Mouse (Mus musculus) cerebellum, adult 9-11 months (tissue): ENCODE data around the gene Gfi1b.

ENCODE experiments used
- DNase-seq: peaks from one replicate; pipeline ENCODE4 v3.0.0; 2022

Gfi1b gene

GRCm38 (mm10) chr2:28621664-28622171, at the start of gene Gfi1b:
Gene Gfi1b (minus strand): TSS chr2:28621982.
- DNase-seq: no peak

- no peak for DNase-seq
Observed at GRCm38 (mm10) chr2:28671438-28671837, 49.7 kb upstream of the Gfi1b start.

DNA sequence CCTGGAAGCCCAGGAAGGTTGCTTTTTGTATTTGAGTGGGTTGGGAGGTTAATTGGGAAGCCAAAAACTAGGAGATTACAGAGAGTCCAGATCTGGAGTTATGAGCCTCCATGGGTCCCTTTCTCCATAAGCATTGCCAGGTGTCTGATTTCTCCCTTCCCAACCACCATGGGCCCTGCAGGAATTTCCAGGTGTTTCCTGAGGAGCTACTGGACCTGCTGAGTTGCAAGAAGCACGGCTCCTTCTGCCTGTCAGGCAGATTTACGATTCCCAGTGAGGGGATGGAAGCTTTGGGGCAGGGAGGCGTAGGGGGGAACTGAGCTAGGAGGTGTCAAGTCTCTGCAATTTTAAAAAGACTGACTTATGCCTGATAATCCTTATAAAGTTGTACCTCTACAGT, 44.0 kb upstream of the Gfi1b start:
- DNase-seq: no peak

DNA sequence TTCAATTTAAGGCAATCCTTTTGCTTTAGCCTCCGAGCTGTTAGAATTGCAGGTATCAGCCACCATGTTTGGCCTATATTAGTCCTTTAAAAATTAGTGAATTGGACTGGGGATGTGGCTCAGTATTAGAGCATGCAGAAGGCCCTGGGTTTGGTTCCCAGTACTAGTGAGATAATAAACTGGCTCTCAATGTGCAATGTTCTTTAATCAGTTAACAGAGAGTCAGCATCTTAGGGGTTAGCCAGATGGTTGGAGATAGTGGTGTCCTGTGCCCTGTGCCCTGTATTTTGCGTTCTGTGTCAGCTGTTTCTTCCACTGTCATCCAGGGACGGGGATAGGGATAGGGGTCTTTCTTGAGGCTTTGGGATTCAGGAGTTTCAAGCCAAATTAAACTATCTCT, 41.1 kb upstream of the Gfi1b start:
- no peak for DNase-seq

DNA sequence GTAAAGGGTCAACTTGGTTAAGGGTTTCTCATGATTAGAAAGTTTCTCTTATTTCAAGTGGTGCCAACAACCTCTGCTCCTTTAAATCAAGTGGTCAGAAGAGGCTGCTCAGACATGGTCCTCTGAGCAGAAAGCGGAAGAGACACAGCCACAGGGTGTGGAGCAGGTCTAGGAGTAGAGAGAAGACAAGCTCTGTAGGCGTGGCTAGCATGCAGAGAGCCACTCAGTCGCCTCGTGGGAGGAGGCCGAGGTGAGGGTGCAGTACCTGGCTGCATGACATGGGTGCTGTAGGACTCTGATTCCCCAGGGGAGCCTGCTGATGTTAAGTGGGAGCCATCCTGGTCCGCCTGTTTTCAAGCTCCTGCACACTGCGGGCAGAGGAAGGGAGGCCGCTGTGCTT, 34.4 kb upstream of the Gfi1b start:
- DNase-seq: no peak

DNA sequence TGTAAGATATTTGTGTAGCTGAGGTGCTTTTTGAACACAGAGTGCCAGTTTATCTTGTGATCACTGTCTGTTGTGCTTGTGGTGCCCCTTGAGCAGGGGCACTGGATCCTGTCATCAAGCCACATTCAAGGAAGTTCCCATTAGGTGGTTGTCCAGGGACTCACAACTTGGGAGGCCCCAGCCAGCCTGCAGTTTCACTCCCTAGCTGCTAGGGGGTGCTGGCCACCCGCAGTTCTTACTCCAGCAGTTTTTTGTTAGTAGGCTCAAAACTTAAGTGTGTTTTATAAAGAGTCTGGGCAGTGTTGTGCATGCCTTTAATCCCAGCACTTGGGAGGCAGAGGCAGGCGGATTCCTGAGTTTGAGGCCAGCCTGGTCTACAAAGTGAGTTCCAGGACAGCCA, 32.5 kb upstream of the Gfi1b start:
- no peak for DNase-seq

DNA sequence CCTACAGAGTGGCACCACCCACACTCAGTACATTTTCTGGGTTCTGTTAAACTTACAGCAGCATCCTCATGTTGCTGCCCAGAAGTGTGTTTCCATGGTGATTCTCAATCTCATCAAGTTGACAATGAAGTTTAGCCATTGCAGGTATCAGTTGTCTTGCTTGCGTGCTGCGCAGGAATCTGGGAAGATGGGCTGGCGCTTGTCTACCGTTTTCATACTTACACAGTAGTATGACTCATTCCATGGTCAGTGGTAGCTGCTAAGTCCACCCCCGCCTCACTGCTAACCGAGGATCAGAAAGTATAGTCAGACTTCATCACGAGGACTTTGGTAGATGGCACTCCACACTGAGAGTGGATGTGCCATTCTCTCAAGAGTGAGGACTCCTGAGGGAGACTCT, 31.6 kb upstream of the Gfi1b start:
- no peak for DNase-seq

DNA sequence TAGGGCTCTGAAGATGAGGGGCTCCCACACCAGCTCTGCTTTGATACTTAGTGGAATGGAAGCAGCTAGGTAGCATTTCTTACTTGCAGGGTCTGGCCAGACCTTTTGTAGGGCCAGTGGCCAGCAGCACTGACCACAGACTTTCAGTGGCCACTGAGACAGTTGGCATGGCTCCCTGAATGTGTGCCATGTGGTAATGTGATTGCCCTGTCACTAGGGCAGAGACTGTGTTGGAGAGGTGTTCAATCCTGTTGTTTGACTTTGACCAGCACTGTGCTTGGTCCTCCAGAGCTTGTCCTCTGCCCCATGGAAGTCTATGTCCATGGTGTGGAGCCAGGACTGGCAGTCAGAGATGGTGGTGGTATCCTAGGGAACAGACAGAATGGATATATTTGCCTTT, 28.7 kb upstream of the Gfi1b start:
- peak; percentile 26 for DNase-seq

- no peak for DNase-seq
Observed at GRCm38 (mm10) chr2:28643081-28643480, 21.3 kb upstream of the Gfi1b start.

DNA sequence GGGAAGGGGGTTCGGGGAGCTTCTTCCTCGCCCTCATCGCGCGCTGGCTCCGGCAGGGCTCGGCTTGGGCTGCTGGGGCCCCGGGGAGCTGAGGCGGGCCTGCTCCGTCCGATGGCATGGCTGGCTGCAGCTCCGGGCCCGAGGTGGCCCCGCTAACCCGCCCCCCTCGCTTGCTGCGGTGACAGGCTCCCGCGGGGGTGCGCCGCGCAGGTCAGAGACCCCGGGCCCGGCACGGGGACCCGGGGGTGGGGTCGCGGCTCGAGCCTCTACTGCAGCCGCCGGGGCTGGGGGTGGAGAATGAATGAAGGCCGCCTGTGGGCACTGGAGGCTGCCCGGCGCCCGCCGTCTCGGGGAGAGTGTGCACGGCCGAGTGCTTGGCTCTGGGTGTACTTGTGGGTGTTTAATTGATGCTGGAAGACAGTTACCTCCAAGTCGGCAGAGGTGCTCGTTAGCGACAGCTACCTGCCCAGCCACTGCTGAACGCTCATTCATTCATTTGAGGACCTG, 19.7 kb upstream of the Gfi1b start:
- no peak for DNase-seq

DNA sequence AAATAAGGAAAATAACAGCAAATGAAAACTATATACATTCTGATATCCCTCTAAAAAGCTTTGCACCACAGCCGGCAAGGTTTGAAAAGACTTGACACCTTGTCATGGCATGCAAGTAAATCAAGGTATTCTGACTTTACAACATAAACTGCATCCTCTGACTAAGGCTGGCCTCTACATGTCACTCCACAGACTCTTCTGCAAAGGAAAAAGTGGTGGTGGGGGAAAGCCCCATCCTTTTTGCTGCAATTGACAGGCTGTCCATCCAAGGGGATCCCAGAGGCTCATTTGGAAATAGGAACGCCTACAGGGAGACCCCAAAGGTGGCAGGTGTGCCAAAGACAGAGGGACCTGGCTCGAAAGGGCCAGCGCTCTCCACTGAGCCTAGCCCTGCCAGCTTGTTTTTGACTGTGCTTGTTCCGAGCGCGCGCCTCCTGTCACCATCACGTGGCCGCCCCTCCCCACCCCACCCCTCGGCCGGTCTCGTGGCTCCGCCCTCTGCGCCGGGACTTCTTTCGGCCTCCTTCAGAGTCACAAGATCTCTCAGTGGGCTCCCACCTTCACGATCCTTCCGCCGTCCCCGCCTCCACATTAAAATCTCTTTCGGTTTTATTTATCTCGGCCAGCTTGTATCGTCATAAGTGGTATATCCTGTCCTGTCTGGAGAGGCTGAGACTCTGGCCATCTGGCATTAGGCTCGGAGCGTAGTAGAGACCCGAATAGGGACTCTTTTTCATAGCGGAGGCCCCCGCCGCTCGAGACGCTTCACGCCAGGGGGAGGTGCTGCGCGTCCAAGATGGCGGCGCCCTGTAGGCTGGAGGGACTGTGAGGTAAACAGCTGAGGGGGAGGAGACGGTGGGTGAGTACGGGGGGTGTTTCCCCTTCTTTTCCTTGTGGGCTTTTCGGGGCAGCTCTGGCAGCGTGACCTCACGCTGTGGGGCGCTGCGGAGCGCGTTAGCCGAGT, 19.0 kb upstream of the Gfi1b start, which contains the start of gene Tsc1:
Gene Tsc1 (plus strand): TSS at position 768 of the 964 bp plus-strand sequence.
- peak; percentile 96 for DNase-seq

- peak; percentile 52 for DNase-seq
Observed at GRCm38 (mm10) chr2:28639794-28640193, 18.0 kb upstream of the Gfi1b start.

GRCm38 (mm10) chr2:28638886-28639285, 17.1 kb upstream of the Gfi1b start:
- peak; percentile 26 for DNase-seq

- DNase-seq: no peak
Observed at GRCm38 (mm10) chr2:28638352-28638751, 16.6 kb upstream of the Gfi1b start.

DNA sequence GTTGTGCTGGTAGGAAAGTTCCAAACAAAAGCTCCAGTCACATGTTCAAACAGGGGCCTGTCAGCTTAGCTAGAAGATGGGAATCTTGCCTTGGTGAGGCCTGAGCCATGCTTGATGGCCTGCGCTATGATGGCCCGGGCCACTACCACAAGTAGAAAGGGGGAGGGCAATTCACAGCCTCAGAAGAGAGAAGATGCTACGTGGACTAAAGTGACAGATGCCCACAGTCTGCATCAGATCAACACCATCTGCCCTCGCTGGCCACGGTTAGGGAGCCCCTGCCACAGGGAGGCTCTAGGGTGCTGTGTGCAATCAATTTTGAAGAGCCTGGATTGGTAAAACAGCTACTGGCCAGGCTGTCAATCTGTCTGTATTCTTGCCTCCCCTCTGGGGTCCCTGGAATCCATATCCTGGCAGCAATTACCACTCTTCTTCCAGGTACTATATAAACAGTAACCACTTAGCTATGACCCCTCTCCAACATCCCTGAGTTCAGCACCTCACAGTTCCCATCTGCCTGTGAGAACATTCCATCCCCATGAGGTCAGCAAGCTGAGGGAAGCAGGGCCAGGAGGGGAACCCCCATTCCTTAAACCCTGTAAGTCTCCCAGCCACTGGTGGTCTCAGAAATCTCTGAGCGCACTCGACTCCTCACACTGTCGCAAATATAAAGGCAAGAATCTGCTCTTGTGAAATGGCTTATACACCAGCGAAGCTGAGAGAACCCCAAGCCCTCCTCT, 15.5 kb upstream of the Gfi1b start:
- DNase-seq: no peak

DNA sequence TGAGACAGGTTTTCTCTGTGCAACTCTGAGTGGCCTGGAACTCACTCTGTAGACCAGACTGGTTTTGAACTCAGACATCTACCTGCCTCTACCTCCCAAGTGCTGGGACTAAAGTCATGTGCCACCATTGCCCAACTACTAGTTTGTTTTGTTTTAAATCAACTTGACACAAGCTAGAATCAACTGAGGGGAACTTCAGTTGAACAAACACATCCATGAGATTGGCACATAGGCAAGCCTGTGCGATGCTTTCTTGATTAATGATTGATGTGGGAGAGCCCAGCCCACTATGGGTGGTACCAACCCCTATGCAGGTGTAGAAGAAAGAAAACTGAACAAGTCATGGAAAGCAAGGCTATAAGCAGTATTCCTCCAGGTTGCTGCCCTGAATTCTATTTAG, 13.4 kb upstream of the Gfi1b start:
- no peak for DNase-seq

- no peak for DNase-seq
Observed at GRCm38 (mm10) chr2:28633136-28633535, 11.4 kb upstream of the Gfi1b start.

DNA sequence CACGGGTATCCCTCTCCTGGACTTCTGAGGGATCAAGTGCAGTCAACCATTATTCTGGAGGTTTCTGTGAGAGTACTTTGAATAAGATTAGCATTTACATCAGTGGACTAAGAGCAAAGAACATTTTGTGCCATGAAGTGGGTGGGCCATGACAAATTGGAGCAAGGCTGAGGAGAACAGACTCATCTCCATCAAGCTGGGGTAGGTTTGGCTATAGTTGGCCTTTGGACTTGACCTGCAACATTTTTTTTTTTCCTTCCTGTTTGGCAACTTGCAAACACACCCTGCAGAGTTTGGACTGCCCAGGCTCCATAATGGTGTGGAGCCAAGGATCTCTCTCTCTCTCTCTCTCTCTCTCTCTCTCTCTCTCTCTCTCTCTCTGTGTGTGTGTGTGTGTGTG, 10.8 kb upstream of the Gfi1b start:
- no peak for DNase-seq

DNA sequence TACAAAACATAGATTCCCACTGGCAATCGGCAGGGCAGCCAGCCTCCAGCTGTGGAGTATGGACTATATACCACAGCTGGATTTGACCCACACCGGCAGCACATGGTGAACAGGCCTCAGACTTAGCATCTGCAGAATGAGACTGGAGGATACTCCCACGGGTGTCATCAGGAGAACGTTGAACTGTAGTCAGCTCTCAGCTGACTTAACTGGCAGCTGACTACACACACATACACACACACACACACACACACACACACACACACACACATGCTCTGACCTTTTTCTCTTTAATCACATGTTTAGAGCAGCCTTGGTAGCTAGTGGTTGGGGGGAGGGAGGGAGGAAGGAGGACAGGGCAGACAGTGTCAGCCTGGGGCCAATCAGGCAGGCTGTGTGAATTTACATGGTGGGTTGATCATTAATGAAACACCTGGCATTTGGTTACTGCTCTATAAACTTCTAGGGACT, 8.2 kb upstream of the Gfi1b start:
- DNase-seq: no peak

DNA sequence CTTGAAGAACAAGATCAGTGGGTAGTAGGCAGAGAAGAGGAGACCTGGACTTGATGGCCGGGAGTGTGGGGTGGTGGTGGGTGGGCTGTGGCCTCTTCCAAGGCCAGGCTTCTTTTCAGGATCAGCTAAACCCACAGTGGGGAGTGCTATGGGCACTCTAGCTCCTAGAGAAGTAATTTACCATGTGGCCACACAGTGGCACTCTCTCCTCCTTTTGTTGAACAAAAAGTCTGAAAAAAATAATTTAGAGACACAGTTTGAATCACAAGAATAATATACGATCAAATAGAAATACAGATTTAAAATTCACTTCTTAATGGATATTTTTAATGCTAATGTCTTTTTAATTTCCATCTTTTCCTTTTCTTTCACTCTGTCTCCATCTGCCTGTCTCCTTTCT, 6.3 kb upstream of the Gfi1b start:
- no peak for DNase-seq

- DNase-seq: no peak
Observed at GRCm38 (mm10) chr2:28626038-28626437, 4.3 kb upstream of the Gfi1b start.

DNA sequence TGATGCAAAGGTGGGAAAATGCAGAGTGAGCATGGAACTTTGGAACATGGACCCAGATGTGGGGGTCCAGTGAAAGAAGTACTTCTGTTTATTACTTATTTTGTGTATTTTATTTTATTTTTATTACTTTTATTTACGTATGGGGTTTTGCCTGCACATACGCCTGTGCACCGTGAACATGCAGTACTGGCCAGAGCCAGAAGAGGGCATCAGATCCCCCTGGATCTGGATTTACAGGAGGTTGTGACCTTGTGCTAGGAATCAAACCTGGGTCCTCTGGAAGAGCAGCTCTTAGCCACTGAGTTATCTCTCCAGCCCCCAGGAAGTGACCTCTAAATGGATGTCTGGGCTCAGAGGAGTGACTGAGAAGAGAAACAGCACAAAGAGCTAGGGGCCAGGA, 3.1 kb upstream of the Gfi1b start:
- no peak for DNase-seq

- DNase-seq: no peak
Observed at GRCm38 (mm10) chr2:28622521-28623124, 841 bp upstream of the Gfi1b start.
